Mouse (Mus musculus) G1E (cell line): ENCODE measurements around the gene Nomo1. TPM values are rescaled to one million over a fixed set of nuclear protein-coding genes. Genes with fewer than 3 reads are reported as not detected.

Experiments used
- ATAC-seq: 2 replicates; pipeline ENCODE4 v1.8.0; 2016; ENCODE audit warnings: mild to moderate bottlenecking; ENCODE audit not compliant: insufficient number of reproducible peaks, poor library complexity, low FRiP score, severe bottlenecking; ENCODE audit errors: extremely low read depth
- DNase-seq: peaks from one replicate; pipeline ENCODE4 v3.0.0; 2012; ENCODE audit warnings: low spot score
- H3K27me3 ChIP-seq: 2 replicates; pipeline ENCODE4 v1.6.1; 2012; ENCODE audit warnings: mild to moderate bottlenecking, low read length, inconsistent platforms; ENCODE audit not compliant: insufficient read depth
- H3K36me3 ChIP-seq: replicated peaks from 2 replicates; pipeline ENCODE3; 2012; ENCODE audit warnings: mild to moderate bottlenecking, inconsistent platforms
- H3K4me1 ChIP-seq: 2 replicates; pipeline ENCODE4 v1.6.1; 2012; ENCODE audit warnings: low read depth, low read length, inconsistent platforms, mixed read lengths; ENCODE audit not compliant: insufficient read depth
- H3K4me3 ChIP-seq: 2 replicates; pipeline ENCODE4 v1.5.1; 2012; ENCODE audit warnings: low read depth, mild to moderate bottlenecking, inconsistent platforms, low read length, moderate library complexity, mixed read lengths
- H3K9me3 ChIP-seq: replicated peaks from 2 replicates; pipeline ENCODE4 v1.6.1; 2012; ENCODE audit warnings: inconsistent platforms
- CTCF ChIP-seq: IDR thresholded peaks from 2 replicates; pipeline ENCODE4 v1.5.1; 2012; ENCODE audit warnings: low read depth, low read length, inconsistent platforms, mixed read lengths
- GATA1 ChIP-seq: IDR thresholded peaks from 2 replicates; pipeline ENCODE4 v1.6.1; 2012; ENCODE audit warnings: borderline replicate concordance, low read length, inconsistent platforms, mixed read lengths
- GATA2 ChIP-seq: IDR thresholded peaks from 2 replicates; pipeline ENCODE4 v1.6.1; 2012; ENCODE audit warnings: low read depth, low read length, inconsistent platforms, borderline replicate concordance
- POLR2AphosphoS5 ChIP-seq: IDR thresholded peaks from 2 replicates; pipeline ENCODE4 v1.6.1; 2012; ENCODE audit warnings: low read depth, low read length, inconsistent platforms; ENCODE audit not compliant: insufficient replicate concordance
- TAL1 ChIP-seq: conservative IDR thresholded peaks from 2 replicates; pipeline ENCODE4 v1.6.1; 2012; ENCODE audit warnings: low read depth, low read length, inconsistent platforms, mixed read lengths
- polyA plus RNA-seq: library from polyadenylated mRNA; stranded (reverse); fragments of >175 nt; gene quantifications from 2 replicates; pipeline ENCODE4 v1.2.3, GENCODE M21; 2012
- total RNA-seq, 2 experiments: library from RNA; stranded (forward) in 1 of 2; stranded (reverse) in 1 of 2; fragments of 200-1000 nt in 1 of 2; fragments of >200 nt in 1 of 2; fragmentation: Nextera tagmentation in 1 of 2; gene quantifications; 2 replicates each; pipeline ENCODE4 v1.2.3; 2014 to 2017

The Nomo1 gene
- total and polyA plus RNA-seq, 3 experiments = 26.4 to 52.7 (median 47.2) TPM

DNA sequence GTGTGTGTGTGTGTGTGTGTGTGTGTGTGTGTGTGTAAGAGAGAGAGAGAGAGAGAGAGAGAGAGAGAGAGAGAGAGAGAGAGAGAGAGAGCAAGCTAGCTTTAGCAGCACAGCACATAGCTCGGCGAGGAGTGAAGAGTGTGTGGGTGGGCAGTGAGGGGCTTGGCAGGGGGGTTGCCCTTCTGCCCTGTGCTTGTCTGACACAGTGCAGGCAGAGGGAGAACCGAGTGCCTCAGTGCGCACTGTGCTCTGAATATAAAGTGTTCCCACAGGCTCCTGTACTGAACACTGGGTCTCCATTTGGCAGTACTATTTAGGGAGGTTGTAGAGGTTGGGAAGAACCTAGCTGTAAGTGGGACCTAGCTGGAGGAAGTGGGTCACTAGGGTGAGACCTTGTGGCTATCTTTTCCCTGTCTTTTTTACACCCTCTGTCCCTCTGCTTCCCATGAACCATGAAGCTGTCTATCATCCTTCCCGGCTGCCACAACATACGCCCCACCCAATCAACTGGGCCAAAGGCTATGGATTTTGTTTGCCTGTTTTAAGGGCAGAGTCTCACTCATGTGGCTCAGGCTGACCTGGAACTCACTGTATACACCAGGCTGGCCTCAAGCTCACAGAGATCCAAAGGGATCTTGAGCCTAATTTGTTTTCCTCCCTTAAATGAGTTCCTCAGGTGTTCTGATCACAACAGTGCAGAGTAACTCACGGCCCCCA, 96.1 kb downstream of the Nomo1 start:
- no peaks in the 10 kb centered on the region for H3K36me3 ChIP-seq
- no peak for DNase-seq
- no peak for ATAC-seq
- H3K4me1 ChIP-seq = no peaks in the 10 kb centered on the region
- no peak for TF ChIP-seq GATA1
- TF ChIP-seq TAL1 = no peak
- TF ChIP-seq CTCF = no peak
- no peak for TF ChIP-seq POLR2AphosphoS5
- no peak for TF ChIP-seq GATA2
- peaks cover 26% of the 10 kb centered on the region for H3K27me3 ChIP-seq
- no peaks in the 10 kb centered on the region for H3K9me3 ChIP-seq
- no peak overlapping the region for H3K4me3 ChIP-seq

DNA sequence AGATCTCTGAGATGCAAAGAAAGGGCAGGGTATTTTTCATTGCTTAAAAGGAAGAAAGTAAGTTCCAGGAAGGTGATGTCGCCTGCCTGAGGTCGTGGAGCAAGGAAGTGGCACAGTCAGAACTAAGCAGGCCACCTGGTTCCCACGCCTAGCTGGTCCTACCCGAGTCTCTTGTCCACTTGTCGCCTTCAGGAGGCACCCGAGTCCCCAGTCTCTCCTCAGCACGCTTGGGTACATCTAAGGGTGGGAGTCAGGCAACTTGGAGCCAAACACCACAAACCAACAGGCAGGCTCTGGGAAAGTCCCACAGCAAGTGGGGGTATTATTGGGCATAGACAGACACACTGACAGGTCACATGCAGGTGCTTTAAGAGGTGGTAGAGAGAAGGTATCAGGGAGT, 97.2 kb downstream of the Nomo1 start:
- Histone ChIP-seq H3K4me3 (no peak overlapping the region), H3K36me3 (no peaks in the 10 kb centered on the region), H3K27me3 (peaks cover 20% of the 10 kb centered on the region), H3K4me1 (no peaks in the 10 kb centered on the region), H3K9me3 (no peaks in the 10 kb centered on the region)
- ATAC-seq = no peak
- DNase-seq = no peak
- TF ChIP-seq CTCF (no peak), TAL1 (no peak), GATA2 (no peak), GATA1 (no peak), POLR2AphosphoS5 (no peak)

DNA sequence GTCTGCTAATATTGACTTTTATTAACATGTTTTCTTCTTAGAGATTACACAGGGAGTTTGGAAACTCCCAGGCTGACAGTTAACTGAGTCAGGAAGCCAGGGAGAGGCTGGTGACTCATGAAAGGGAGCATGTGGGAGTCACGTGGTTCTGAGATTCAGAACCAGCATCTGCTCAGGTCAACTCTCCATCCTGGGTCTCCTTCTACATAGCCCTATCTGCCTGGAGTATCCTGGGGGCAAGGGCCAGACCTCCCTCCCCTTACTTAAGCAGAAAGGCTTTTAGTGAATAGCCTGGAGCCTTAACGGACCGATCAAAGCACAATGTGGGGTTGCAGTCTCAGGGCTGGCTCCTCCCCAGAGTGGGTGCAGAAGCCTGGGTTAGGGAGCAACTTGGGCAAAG, 97.8 kb downstream of the Nomo1 start:
- Histone ChIP-seq H3K4me3 (no peak overlapping the region), H3K27me3 (peaks cover 20% of the 10 kb centered on the region), H3K9me3 (no peaks in the 10 kb centered on the region), H3K36me3 (no peaks in the 10 kb centered on the region), H3K4me1 (no peaks in the 10 kb centered on the region)
- DNase-seq (no peak), ATAC-seq (no peak)
- no peak for TF ChIP-seq GATA1
- no peak for TF ChIP-seq CTCF
- TF ChIP-seq GATA2 = no peak
- no peak for TF ChIP-seq POLR2AphosphoS5
- TF ChIP-seq TAL1 = no peak

- H3K4me1 ChIP-seq = no peaks in the 10 kb centered on the region
- no peak for TF ChIP-seq TAL1
- TF ChIP-seq GATA2 = no peak
- TF ChIP-seq POLR2AphosphoS5 = no peak
- TF ChIP-seq GATA1 = no peak
- TF ChIP-seq CTCF = no peak
- ATAC-seq (no peak), DNase-seq (no peak)
- no peaks in the 10 kb centered on the region for H3K36me3 ChIP-seq
- no peaks in the 10 kb centered on the region for H3K9me3 ChIP-seq
- peaks cover 17% of the 10 kb centered on the region for H3K27me3 ChIP-seq
- H3K4me3 ChIP-seq = no peak overlapping the region
Measured at GRCm38 (mm10) chr7:46131806-46132205, 98.3 kb downstream of the Nomo1 start.

DNA sequence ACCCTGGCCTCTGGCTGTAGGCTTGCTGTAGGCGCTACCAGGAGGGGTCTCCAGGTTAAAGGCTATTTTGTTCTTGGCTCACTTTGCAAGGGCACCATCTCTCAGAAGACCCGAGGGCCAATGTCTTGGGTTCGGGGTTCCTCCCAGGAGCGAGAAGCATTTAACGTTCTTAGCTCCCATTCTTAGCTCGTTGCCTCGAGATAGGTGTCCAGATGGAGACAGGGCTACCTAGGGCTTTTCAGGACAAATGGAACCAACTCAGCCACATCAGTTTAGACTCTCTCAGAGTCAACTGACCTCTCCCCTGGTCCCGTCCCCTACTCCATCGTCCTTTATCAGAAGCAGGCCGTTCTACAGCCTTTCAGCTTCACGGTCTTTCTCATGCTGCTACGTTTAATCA, 98.7 kb downstream of the Nomo1 start:
- no peaks in the 10 kb centered on the region for H3K9me3 ChIP-seq
- H3K4me1 ChIP-seq = no peaks in the 10 kb centered on the region
- H3K36me3 ChIP-seq = no peaks in the 10 kb centered on the region
- ATAC-seq (no peak), DNase-seq (no peak)
- no peak overlapping the region for H3K4me3 ChIP-seq
- TF ChIP-seq CTCF = no peak
- no peak for TF ChIP-seq GATA1
- H3K27me3 ChIP-seq = peaks cover 13% of the 10 kb centered on the region

Other genes starting within 250 kb of the Nomo1 start
- gene Lmtk3, start 250.0 kb upstream of the Nomo1 start, total RNA-seq (2014; fragmentation: Nextera tagmentation) = 1.1 TPM in 1 of 2 replicates, not detected in the other
- gene Lmtk3, start 250.0 kb upstream of the Nomo1 start, total RNA-seq (2017) = not detected in 2 replicates
- 0.03 TPM in 2 replicates for gene Lmtk3, start 250.0 kb upstream of the Nomo1 start, polyA plus RNA-seq
- not detected in 2 replicates for gene Sult2b1, start 249.0 kb upstream of the Nomo1 start, total RNA-seq (2014; fragmentation: Nextera tagmentation)
- gene Sult2b1, start 249.0 kb upstream of the Nomo1 start, total RNA-seq (2017) = 0.05 and 0.35 TPM in 2 replicates
- not detected in 2 replicates for gene Sult2b1, start 249.0 kb upstream of the Nomo1 start, polyA plus RNA-seq
- 14.5 and 18.5 TPM in 2 replicates for gene Cyth2, start 219.1 kb upstream of the Nomo1 start, total RNA-seq (2014; fragmentation: Nextera tagmentation)
- 40.9 and 47.6 TPM in 2 replicates for gene Cyth2, start 219.1 kb upstream of the Nomo1 start, total RNA-seq (2017)
- 85.5 and 121 TPM in 2 replicates for gene Cyth2, start 219.1 kb upstream of the Nomo1 start, polyA plus RNA-seq
- 0.30 TPM in 1 of 2 replicates, not detected in the other for gene Kcnj14, start 208.9 kb upstream of the Nomo1 start, total RNA-seq (2014; fragmentation: Nextera tagmentation)
- gene Kcnj14, start 208.9 kb upstream of the Nomo1 start, total RNA-seq (2017) = 0.23 and 0.33 TPM in 2 replicates
- gene Kcnj14, start 208.9 kb upstream of the Nomo1 start, polyA plus RNA-seq = 0.39 and 0.57 TPM in 2 replicates
- gene Grwd1, start 202.8 kb upstream of the Nomo1 start, total RNA-seq (2014; fragmentation: Nextera tagmentation) = 10.2 and 16.9 TPM in 2 replicates
- gene Grwd1, start 202.8 kb upstream of the Nomo1 start, total RNA-seq (2017) = 20.6 and 21.9 TPM in 2 replicates
- 62.9 and 72.8 TPM in 2 replicates for gene Grwd1, start 202.8 kb upstream of the Nomo1 start, polyA plus RNA-seq
- 125 and 135 TPM in 2 replicates for gene Kdelr1, start 160.9 kb upstream of the Nomo1 start, total RNA-seq (2014; fragmentation: Nextera tagmentation)
- gene Kdelr1, start 160.9 kb upstream of the Nomo1 start, total RNA-seq (2017) = 54.8 and 55.2 TPM in 2 replicates
- 209 and 350 TPM in 2 replicates for gene Kdelr1, start 160.9 kb upstream of the Nomo1 start, polyA plus RNA-seq
- not detected in 2 replicates for gene Grin2d, start 155.3 kb upstream of the Nomo1 start, total RNA-seq (2014; fragmentation: Nextera tagmentation)
- under 0.01 and 0.11 TPM in 2 replicates for gene Grin2d, start 155.3 kb upstream of the Nomo1 start, total RNA-seq (2017)
- gene Grin2d, start 155.3 kb upstream of the Nomo1 start, polyA plus RNA-seq = 0.01 TPM in 2 replicates
- 33.2 and 36.2 TPM in 2 replicates for gene Syngr4, start 137.0 kb upstream of the Nomo1 start, total RNA-seq (2014; fragmentation: Nextera tagmentation)
- 3.7 and 6.4 TPM in 2 replicates for gene Syngr4, start 137.0 kb upstream of the Nomo1 start, total RNA-seq (2017)
- 42.5 and 44.9 TPM in 2 replicates for gene Syngr4, start 137.0 kb upstream of the Nomo1 start, polyA plus RNA-seq
- 14.4 and 15.3 TPM in 2 replicates for gene Tmem143, start 136.8 kb upstream of the Nomo1 start, total RNA-seq (2014; fragmentation: Nextera tagmentation)
- gene Tmem143, start 136.8 kb upstream of the Nomo1 start, total RNA-seq (2017) = 11.7 and 13.2 TPM in 2 replicates
- 33.8 and 37.8 TPM in 2 replicates for gene Tmem143, start 136.8 kb upstream of the Nomo1 start, polyA plus RNA-seq
- gene Emp3, start 112.3 kb upstream of the Nomo1 start, total RNA-seq (2014; fragmentation: Nextera tagmentation) = not detected in 2 replicates
- gene Emp3, start 112.3 kb upstream of the Nomo1 start, total RNA-seq (2017) = 4.8 and 7.6 TPM in 2 replicates
- 1.9 and 2.8 TPM in 2 replicates for gene Emp3, start 112.3 kb upstream of the Nomo1 start, polyA plus RNA-seq
- gene Ccdc114, start 109.6 kb upstream of the Nomo1 start, total RNA-seq (2014; fragmentation: Nextera tagmentation) = not detected in 2 replicates
- 0.17 and 0.22 TPM in 2 replicates for gene Ccdc114, start 109.6 kb upstream of the Nomo1 start, total RNA-seq (2017)
- 0.07 and 0.09 TPM in 2 replicates for gene Ccdc114, start 109.6 kb upstream of the Nomo1 start, polyA plus RNA-seq
- gene Abcc6, start 3.4 kb upstream of the Nomo1 start, total RNA-seq (2014; fragmentation: Nextera tagmentation) = not detected in 2 replicates
- gene Abcc6, start 3.4 kb upstream of the Nomo1 start, total RNA-seq (2017) = under 0.01 TPM in 2 replicates
- gene Abcc6, start 3.4 kb upstream of the Nomo1 start, polyA plus RNA-seq = 0.02 TPM in 1 of 2 replicates, not detected in the other
- not detected in 2 replicates for gene Kcnj11, start 67.1 kb downstream of the Nomo1 start, total RNA-seq (2014; fragmentation: Nextera tagmentation)
- 0.23 TPM in 1 of 2 replicates, not detected in the other for gene Kcnj11, start 67.1 kb downstream of the Nomo1 start, total RNA-seq (2017)
- gene Kcnj11, start 67.1 kb downstream of the Nomo1 start, polyA plus RNA-seq = not detected in 2 replicates
- not detected in 2 replicates for gene Abcc8, start 146.3 kb downstream of the Nomo1 start, total RNA-seq (2014; fragmentation: Nextera tagmentation)
- 0.11 and 0.23 TPM in 2 replicates for gene Abcc8, start 146.3 kb downstream of the Nomo1 start, total RNA-seq (2017)
- not detected in 2 replicates for gene Abcc8, start 146.3 kb downstream of the Nomo1 start, polyA plus RNA-seq
- gene Ush1c, start 204.8 kb downstream of the Nomo1 start, total RNA-seq (2014; fragmentation: Nextera tagmentation) = not detected in 2 replicates
- gene Ush1c, start 204.8 kb downstream of the Nomo1 start, total RNA-seq (2017) = not detected in 2 replicates
- not detected in 2 replicates for gene Ush1c, start 204.8 kb downstream of the Nomo1 start, polyA plus RNA-seq
- gene Otog, start 207.3 kb downstream of the Nomo1 start, total RNA-seq (2014; fragmentation: Nextera tagmentation) = not detected in 2 replicates
- gene Otog, start 207.3 kb downstream of the Nomo1 start, total RNA-seq (2017) = 0.05 and 0.06 TPM in 2 replicates
- gene Otog, start 207.3 kb downstream of the Nomo1 start, polyA plus RNA-seq = not detected in 2 replicates